Mouse (Mus musculus) brain, embryonic 14.5 days (tissue): ENCODE data around the gene Lrrc42. TPM values are rescaled to one million over a fixed set of nuclear protein-coding genes. Genes with fewer than 3 reads are reported as not detected.

Source experiments
- DNase-seq: peaks from one replicate; pipeline ENCODE4 v3.0.0-alpha.2; 2011; ENCODE audit warnings: low read depth
- CTCF ChIP-seq: fragments of 200-500 bp; IDR thresholded peaks from 2 replicates; pipeline ENCODE4 v1.5.1; 2012; ENCODE audit warnings: inconsistent platforms, mild to moderate bottlenecking, moderate library complexity, borderline replicate concordance; ENCODE audit not compliant: insufficient read depth, insufficient read length; ENCODE audit errors: extremely low read depth
- POLR2A ChIP-seq: fragments of 200-500 bp; IDR thresholded peaks from 2 replicates; pipeline ENCODE4 v1.6.1; 2012; ENCODE audit warnings: mild to moderate bottlenecking, inconsistent platforms, borderline replicate concordance; ENCODE audit not compliant: poor library complexity, insufficient read depth, insufficient read length, severe bottlenecking; ENCODE audit errors: extremely low read depth
- polyA plus RNA-seq: library from polyadenylated mRNA; depleted of rRNA; stranded (reverse); fragments of >200 nt; gene quantifications from 2 replicates; pipeline ENCODE4 v1.2.3, GENCODE M21; 2012

The Lrrc42 gene
- polyA plus RNA-seq, 1 experiment = 34.8 TPM

GRCm38 (mm10) chr4:107286386-107286785 lies 33.1 kb upstream of the Lrrc42 start:
- TF ChIP-seq POLR2A (no peak), CTCF (no peak)
- DNase-seq = no peak

- DNase-seq = no peak
- no peak for TF ChIP-seq POLR2A
- no peak for TF ChIP-seq CTCF
These were observed 32.3 kb upstream of the Lrrc42 start for GRCm38 (mm10) chr4:107285446-107286200.

- DNase-seq = no peak
- no peak for TF ChIP-seq CTCF
- TF ChIP-seq POLR2A = no peak
These were observed 27.6 kb upstream of the Lrrc42 start for GRCm38 (mm10) chr4:107280843-107281475.

- TF ChIP-seq POLR2A (no peak), CTCF (no peak)
- peak; percentile 76 for DNase-seq
These were observed 24.9 kb upstream of the Lrrc42 start for GRCm38 (mm10) chr4:107278188-107278707.

GRCm38 (mm10) chr4:107274511-107274910 lies 21.2 kb upstream of the Lrrc42 start:
- TF ChIP-seq CTCF (no peak), POLR2A (no peak)
- DNase-seq = no peak

GRCm38 (mm10) chr4:107273683-107274082 lies 20.4 kb upstream of the Lrrc42 start:
- no peak for TF ChIP-seq POLR2A
- no peak for TF ChIP-seq CTCF
- DNase-seq = no peak

- TF ChIP-seq CTCF = no peak
- no peak for TF ChIP-seq POLR2A
- no peak for DNase-seq
These were observed 6.7 kb upstream of the Lrrc42 start for GRCm38 (mm10) chr4:107260001-107260400.

- TF ChIP-seq POLR2A = 0 out of 2 replicates have a peak, but pooled peaks have one; percentile 9
- TF ChIP-seq CTCF = no peak
- DNase-seq = peak; percentile 50
These were observed 1.1 kb upstream of the Lrrc42 start for GRCm38 (mm10) chr4:107254414-107254813.

- TF ChIP-seq POLR2A (no peak), CTCF (no peak)
- no peak for DNase-seq
These were observed 810 bp downstream of the Lrrc42 start for GRCm38 (mm10) chr4:107252522-107252921.

GRCm38 (mm10) chr4:107250494-107250893 lies 2.8 kb downstream of the Lrrc42 start:
- peak; percentile 73 for DNase-seq
- no peak for TF ChIP-seq POLR2A
- peak; percentile 67; the same call in 1 of the 2 replicates for TF ChIP-seq CTCF

- TF ChIP-seq CTCF = no peak
- no peak for TF ChIP-seq POLR2A
- peak; percentile 66 for DNase-seq
These were observed 3.9 kb downstream of the Lrrc42 start for GRCm38 (mm10) chr4:107249471-107249870.
